Mouse (Mus musculus): Measurements from ENCODE around the gene Pank4. TPM values are rescaled to one million over a fixed set of nuclear protein-coding genes. Genes with fewer than 3 reads are reported as not detected.

Pank4 gene
- 29.3 and 50.1 TPM in 2 replicates for total RNA-seq (2012; rRNA removed)

GRCm38 (mm10) chr4:154963901-154964580 is at the start of gene Pank4:
Gene Pank4 (plus strand): TSS chr4:154964123.
- peak within 1 kb of the TSS; percentile 80 for H3K27ac ChIP-seq (ENCODE audit: insufficient read depth, low read depth, low read length, poor library complexity, severe bottlenecking)
- H3K4me3 ChIP-seq (ENCODE audit: insufficient read depth in 1 of 2, low read depth in 1 of 2, low read length in 2 of 2, poor library complexity in 1 of 2, severe bottlenecking in 1 of 2), result peak within 1 kb of the TSS; percentile 89 to 93

GRCm38 (mm10) chr4:154914252-154914651 is 49.7 kb upstream of the Pank4 start:
- no peak for DNase-seq (ENCODE audit: low read depth, low spot score)
- Histone ChIP-seq H3K36me3 (ENCODE audit: control insufficient read depth, insufficient read depth, low read length, poor library complexity, severe bottlenecking) (no peaks in the 10 kb centered on the region), H3K9ac (ENCODE audit: insufficient read depth, low read depth, low read length, poor library complexity, severe bottlenecking) (no peak overlapping the region), H3K27ac (ENCODE audit: insufficient read depth, low read depth, low read length, poor library complexity, severe bottlenecking) (no peak overlapping the region), H3K4me1 (ENCODE audit: control insufficient read depth in 2 of 2, insufficient read depth in 2 of 2, low read length in 2 of 2, poor library complexity in 1 of 2) (peaks cover 0 to 3% of the 10 kb centered on the region in 2 experiments; a peak in 1 of 4 replicates), H3K4me3 (ENCODE audit: insufficient read depth in 1 of 2, low read depth in 1 of 2, low read length in 2 of 2, poor library complexity in 1 of 2, severe bottlenecking in 1 of 2) (no peak overlapping the region), H3K9me3 (ENCODE audit: control insufficient read depth, insufficient read depth, low read depth, low read length) (no peaks in the 10 kb centered on the region)
- in situ Hi-C loops (cut with MboI; ENCODE audit: low sequenced_read_pairs in 2 of 2, unreplicated experiment in 2 of 2), result no loop called here
- TF ChIP-seq ZC3H11A (IDR thresholded peaks at IDR 0.05; ENCODE audit: borderline replicate concordance, low read depth, low read length), result no peak
- no peak for TF ChIP-seq MAFK (IDR thresholded peaks at IDR 0.05; ENCODE audit: insufficient read depth, low read depth, low read length)
- no peak for TF ChIP-seq HCFC1 (IDR thresholded peaks at IDR 0.05; ENCODE audit: borderline replicate concordance, insufficient read depth, low read length)
- no peak for TF ChIP-seq ZNF384 (IDR thresholded peaks at IDR 0.05; ENCODE audit: low read depth, low read length)
- no peak for TF ChIP-seq CHD2 (IDR thresholded peaks at IDR 0.05; ENCODE audit: low read depth, low read length)

More at GRCm38 (mm10) chr4:154963901-154964580, at the start of gene Pank4:
- H3K36me3 ChIP-seq (ENCODE audit: control insufficient read depth, insufficient read depth, low read length, poor library complexity, severe bottlenecking), result peaks cover 10% of the 10 kb centered on the region
- H3K9me3 ChIP-seq (ENCODE audit: control insufficient read depth, insufficient read depth, low read depth, low read length), result no peaks in the 10 kb centered on the region
- in situ Hi-C loops (cut with MboI; ENCODE audit: low sequenced_read_pairs in 2 of 2, unreplicated experiment in 2 of 2), result no loop called here
- TF ChIP-seq HCFC1 (IDR thresholded peaks at IDR 0.05; ENCODE audit: borderline replicate concordance, insufficient read depth, low read length), result peak; percentile 81
- TF ChIP-seq ZC3H11A (IDR thresholded peaks at IDR 0.05; ENCODE audit: borderline replicate concordance, low read depth, low read length), result no peak
- H3K9ac ChIP-seq (ENCODE audit: insufficient read depth, low read depth, low read length, poor library complexity, severe bottlenecking), result peak within 1 kb of the TSS; percentile 94
- H3K4me1 ChIP-seq (ENCODE audit: control insufficient read depth in 2 of 2, insufficient read depth in 2 of 2, low read length in 2 of 2, poor library complexity in 1 of 2), result peaks cover 0 to 5% of the 10 kb centered on the region in 2 experiments; a peak in 1 of 4 replicates
- no peak for DNase-seq (ENCODE audit: low read depth, low spot score)

GRCm38 (mm10) chr4:154914707-154915106 is 49.2 kb upstream of the Pank4 start:
- in situ Hi-C loops (cut with MboI; ENCODE audit: low sequenced_read_pairs in 2 of 2, unreplicated experiment in 2 of 2), result no loop called here
- TF ChIP-seq HCFC1 (IDR thresholded peaks at IDR 0.05; ENCODE audit: borderline replicate concordance, insufficient read depth, low read length) (no peak), MAFK (IDR thresholded peaks at IDR 0.05; ENCODE audit: insufficient read depth, low read depth, low read length) (no peak), ZNF384 (IDR thresholded peaks at IDR 0.05; ENCODE audit: low read depth, low read length) (no peak), ZC3H11A (IDR thresholded peaks at IDR 0.05; ENCODE audit: borderline replicate concordance, low read depth, low read length) (no peak), CHD2 (IDR thresholded peaks at IDR 0.05; ENCODE audit: low read depth, low read length) (no peak)
- Histone ChIP-seq H3K9ac (ENCODE audit: insufficient read depth, low read depth, low read length, poor library complexity, severe bottlenecking) (no peak overlapping the region), H3K27ac (ENCODE audit: insufficient read depth, low read depth, low read length, poor library complexity, severe bottlenecking) (no peak overlapping the region), H3K4me1 (ENCODE audit: control insufficient read depth in 2 of 2, insufficient read depth in 2 of 2, low read length in 2 of 2, poor library complexity in 1 of 2) (peaks cover 0 to 3% of the 10 kb centered on the region in 2 experiments; a peak in 1 of 4 replicates), H3K9me3 (ENCODE audit: control insufficient read depth, insufficient read depth, low read depth, low read length) (no peaks in the 10 kb centered on the region), H3K4me3 (ENCODE audit: insufficient read depth in 1 of 2, low read depth in 1 of 2, low read length in 2 of 2, poor library complexity in 1 of 2, severe bottlenecking in 1 of 2) (no peak overlapping the region), H3K36me3 (ENCODE audit: control insufficient read depth, insufficient read depth, low read length, poor library complexity, severe bottlenecking) (no peaks in the 10 kb centered on the region)
- DNase-seq (ENCODE audit: low read depth, low spot score), result no peak

- in situ Hi-C loops (cut with MboI; ENCODE audit: low sequenced_read_pairs in 2 of 2, unreplicated experiment in 2 of 2), result no loop called here
- no peak overlapping the region for H3K9ac ChIP-seq (ENCODE audit: insufficient read depth, low read depth, low read length, poor library complexity, severe bottlenecking)
- DNase-seq (ENCODE audit: low read depth, low spot score), result no peak
- no peak overlapping the region for H3K27ac ChIP-seq (ENCODE audit: insufficient read depth, low read depth, low read length, poor library complexity, severe bottlenecking)
- peaks cover 0 to 3% of the 10 kb centered on the region in 2 experiments; a peak in 1 of 4 replicates for H3K4me1 ChIP-seq (ENCODE audit: control insufficient read depth in 2 of 2, insufficient read depth in 2 of 2, low read length in 2 of 2, poor library complexity in 1 of 2)
- no peaks in the 10 kb centered on the region for H3K36me3 ChIP-seq (ENCODE audit: control insufficient read depth, insufficient read depth, low read length, poor library complexity, severe bottlenecking)
- H3K9me3 ChIP-seq (ENCODE audit: control insufficient read depth, insufficient read depth, low read depth, low read length), result no peaks in the 10 kb centered on the region
- TF ChIP-seq ZNF384 (IDR thresholded peaks at IDR 0.05; ENCODE audit: low read depth, low read length), result no peak
- H3K4me3 ChIP-seq (ENCODE audit: insufficient read depth in 1 of 2, low read depth in 1 of 2, low read length in 2 of 2, poor library complexity in 1 of 2, severe bottlenecking in 1 of 2), result no peak overlapping the region
Measured at GRCm38 (mm10) chr4:154915286-154915685, 48.6 kb upstream of the Pank4 start.

GRCm38 (mm10) chr4:154916662-154917061 is 47.3 kb upstream of the Pank4 start:
- Histone ChIP-seq H3K9ac (ENCODE audit: insufficient read depth, low read depth, low read length, poor library complexity, severe bottlenecking) (no peak overlapping the region), H3K4me1 (ENCODE audit: control insufficient read depth in 2 of 2, insufficient read depth in 2 of 2, low read length in 2 of 2, poor library complexity in 1 of 2) (no peaks in the 10 kb centered on the region), H3K27ac (ENCODE audit: insufficient read depth, low read depth, low read length, poor library complexity, severe bottlenecking) (no peak overlapping the region), H3K4me3 (ENCODE audit: insufficient read depth in 1 of 2, low read depth in 1 of 2, low read length in 2 of 2, poor library complexity in 1 of 2, severe bottlenecking in 1 of 2) (no peak overlapping the region), H3K36me3 (ENCODE audit: control insufficient read depth, insufficient read depth, low read length, poor library complexity, severe bottlenecking) (no peaks in the 10 kb centered on the region), H3K9me3 (ENCODE audit: control insufficient read depth, insufficient read depth, low read depth, low read length) (no peaks in the 10 kb centered on the region)
- no peak for DNase-seq (ENCODE audit: low read depth, low spot score)
- TF ChIP-seq ZC3H11A (IDR thresholded peaks at IDR 0.05; ENCODE audit: borderline replicate concordance, low read depth, low read length) (no peak), CHD2 (IDR thresholded peaks at IDR 0.05; ENCODE audit: low read depth, low read length) (no peak), ZNF384 (IDR thresholded peaks at IDR 0.05; ENCODE audit: low read depth, low read length) (no peak), MAFK (IDR thresholded peaks at IDR 0.05; ENCODE audit: insufficient read depth, low read depth, low read length) (no peak), HCFC1 (IDR thresholded peaks at IDR 0.05; ENCODE audit: borderline replicate concordance, insufficient read depth, low read length) (no peak)
- in situ Hi-C loops (cut with MboI; ENCODE audit: low sequenced_read_pairs in 2 of 2, unreplicated experiment in 2 of 2), result no loop called here
